In the genomic region with DNA sequence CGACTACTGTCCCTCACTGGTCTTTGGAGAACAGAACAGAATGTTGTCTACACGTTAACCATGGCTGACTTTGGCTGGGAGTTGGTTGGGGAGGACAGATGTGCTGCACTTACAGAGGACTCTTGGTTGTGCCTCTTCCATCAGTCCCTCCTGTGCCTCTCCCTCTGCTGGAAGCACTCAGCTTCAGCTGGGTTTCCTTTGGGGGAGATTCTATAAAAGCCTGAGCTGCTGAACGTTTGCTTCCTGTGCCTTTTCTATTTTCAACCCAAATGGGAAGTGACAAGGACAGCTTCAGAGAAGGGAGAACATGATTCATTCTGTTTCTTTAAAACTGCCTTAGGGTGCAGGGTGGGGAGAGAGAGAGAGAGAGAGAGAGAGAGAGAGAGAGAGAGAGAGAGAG, we compare ENCODE assay signal across 17 mouse cellular contexts. TPM values are rescaled to one million over a fixed set of nuclear protein-coding genes. Genes with fewer than 3 reads are reported as not detected.
A peak's percentile ranks its signal among the peaks of the same experiment; 100 is the strongest.
DNase-seq lines count a peak whose midpoint lies in the region; ATAC-seq and TF ChIP-seq lines count a peak whose summit lies in the region.
"Had no signal": no experiment of that assay in that cellular context is flagged by ENCODE, and none has a peak within 500 bp of the region (broad histone marks: within the 10 kb centered on the region; RNA-seq: fewer than 3 reads in every experiment).

No protein-coding gene starts in this region.

- H3K36me3 ChIP-seq in macrophage (ENCODE audit: inconsistent target): no peaks in the 10 kb centered on the region
- H3K36me3 ChIP-seq in stomach, postnatal 0 days (ENCODE audit: control insufficient read depth, insufficient read depth, low read length): no peaks in the 10 kb centered on the region
- no peaks in the 10 kb centered on the region for H3K36me3 ChIP-seq in intestine, embryonic 15.5 days
- H3K36me3 ChIP-seq: heart, embryonic 13.5 days; hindbrain, embryonic 12.5 days had no signal

- no peaks in the 10 kb centered on the region for H3K79me2 ChIP-seq in macrophage (ENCODE audit: inconsistent target)

- no peak for TF ChIP-seq CTCF in stomach, postnatal 0 days (IDR thresholded peaks at IDR 0.05; ENCODE audit: low read depth)

- no peak for ATAC-seq in stomach, postnatal 0 days (ENCODE audit: low FRiP score, low TSS enrichment)
- ATAC-seq in intestine, embryonic 15.5 days: no peak
- ATAC-seq: Patski had no signal

- H3K4me3 ChIP-seq in macrophage (ENCODE audit: inconsistent target): no peak overlapping the region
- H3K4me3 ChIP-seq in stomach, postnatal 0 days (ENCODE audit: low read depth, low read length): no peak overlapping the region
- no peak overlapping the region for H3K4me3 ChIP-seq in intestine, embryonic 15.5 days (replicated peaks)
- H3K4me3 ChIP-seq: erythroblast, embryonic 14.5 days; heart, embryonic 13.5 days; hindbrain, embryonic 12.5 days; myocyte had no signal

- WGBS in macrophage (ENCODE audit: missing documents): 44% methylated on average over 3 of the region's 3 CpGs
- WGBS in stomach, postnatal 0 days: 54% methylated on average over 3 of the region's 3 CpGs
- WGBS in intestine, embryonic 15.5 days: 73% methylated on average over 3 of the region's 3 CpGs

- peak overlapping the region; percentile 59 for H3K27ac ChIP-seq in macrophage
- no peak overlapping the region for H3K27ac ChIP-seq in stomach, postnatal 0 days (replicated peaks)
- H3K27ac ChIP-seq in intestine, embryonic 15.5 days: no peak overlapping the region
- H3K27ac ChIP-seq: heart, embryonic 13.5 days; hindbrain, embryonic 12.5 days had no signal

- H3K9me3 ChIP-seq in stomach, postnatal 0 days (ENCODE audit: control insufficient read depth, low read length): no peaks in the 10 kb centered on the region
- no peaks in the 10 kb centered on the region for H3K9me3 ChIP-seq in intestine, embryonic 15.5 days
- H3K9me3 ChIP-seq: heart, embryonic 13.5 days; hindbrain, embryonic 12.5 days had no signal

- peak; percentile 16 for DNase-seq in layer of hippocampus, adult 9-10 months (ENCODE audit: low spot score)
- no peak for DNase-seq in layer of hippocampus, postnatal 25 days (ENCODE audit: extremely low spot score in 1 of 2, low spot score in 1 of 2)
- peak; percentile 2 for DNase-seq in T-cell, adult 2 months (ENCODE audit: low spot score)
- DNase-seq in frontal cortex, postnatal 10 days (ENCODE audit: low spot score in 2 of 2): peak; percentile 17 to 21
- DNase-seq in testis, postnatal 10 days (ENCODE audit: low spot score): no peak
- no peak for DNase-seq in stomach, postnatal 0 days (ENCODE audit: low spot score)
- DNase-seq: adrenal gland, adult 8-10 months; cerebellum, adult 11 months; kidney, postnatal 10 days had no signal

- no peak overlapping the region for H3K4me2 ChIP-seq in stomach, postnatal 0 days (replicated peaks; ENCODE audit: low read depth)
- H3K4me2 ChIP-seq in intestine, embryonic 15.5 days (replicated peaks): no peak overlapping the region
- H3K4me2 ChIP-seq: heart, embryonic 13.5 days; hindbrain, embryonic 12.5 days had no signal

- no peaks in the 10 kb centered on the region for H3K4me1 ChIP-seq in stomach, postnatal 0 days (replicated peaks; ENCODE audit: control insufficient read depth, insufficient read depth)
- no peaks in the 10 kb centered on the region for H3K4me1 ChIP-seq in intestine, embryonic 15.5 days (replicated peaks)
- H3K4me1 ChIP-seq: heart, embryonic 13.5 days; hindbrain, embryonic 12.5 days had no signal

- no peaks in the 10 kb centered on the region for H3K27me3 ChIP-seq in stomach, postnatal 0 days (ENCODE audit: control insufficient read depth, insufficient read depth, low read length)
- H3K27me3 ChIP-seq in intestine, embryonic 15.5 days (replicated peaks): no peaks in the 10 kb centered on the region
- H3K27me3 ChIP-seq: heart, embryonic 13.5 days; hindbrain, embryonic 12.5 days; Patski had no signal

- TF ChIP-seq EP300 in stomach, postnatal 0 days (optimal IDR thresholded peaks at IDR 0.05): no peak

- H3K9ac ChIP-seq in stomach, postnatal 0 days (ENCODE audit: low read length): no peak overlapping the region
- no peak overlapping the region for H3K9ac ChIP-seq in intestine, embryonic 15.5 days
- H3K9ac ChIP-seq: heart, embryonic 13.5 days; hindbrain, embryonic 12.5 days had no signal

RNA-seq across cellular contexts. Expression of gene Slc24a3, which starts 28.5 kb away (rescaled TPM):
- 100 to 1,000 TPM; 199 to 201 TPM for total RNA-seq in layer of hippocampus, postnatal 25 days (2021)
- total RNA-seq in macrophage (2018; cell fraction: chromatin; rRNA removed): 1 to 10 TPM in 14 of 26 experiments, under 1 TPM in 9, not detected in 3; 0.27 to 6.8 (median 1.5) TPM
- 1 to 10 TPM in 13 of 26 experiments, under 1 TPM in 13; 0.24 to 3.6 (median 1.1) TPM for total RNA-seq in macrophage (2018; cell fraction: cytosol; rRNA removed)
- 10 to 100 TPM in 1 of 26 experiments, 1 to 10 TPM in 13, under 1 TPM in 12; 0.29 to 12.8 (median 1.1) TPM for total RNA-seq in macrophage (2018; cell fraction: nucleus; rRNA removed)
- polyA plus RNA-seq in macrophage (2018): 0.62 to 11.1 TPM (median 3.1 TPM) in 3 replicates
- 5.7 and 6.3 TPM in 2 replicates for polyA plus RNA-seq in stomach, postnatal 0 days (2015; fragmentation: Nextera tagmentation; extraction: Ambion mirVana)
- polyA plus RNA-seq in intestine, embryonic 15.5 days (2015; fragmentation: Nextera tagmentation; extraction: Ambion mirVana): 5.3 and 6.9 TPM in 2 replicates
- total RNA-seq: CH12.LX had no signal

Comparison
In these comparisons a context has a peak if more than half of its experiments do, and no peak if none do; other contexts are left out.
1. DNase-seq: peak in layer of hippocampus, adult 9-10 months (single experiment), T-cell, adult 2 months (single experiment) and frontal cortex, postnatal 10 days (2 of 2); none in layer of hippocampus, postnatal 25 days (0 of 2), testis, postnatal 10 days (single experiment) and stomach, postnatal 0 days (single experiment).